Mouse (Mus musculus): ENCODE data around the gene Ahnak2. TPM values are rescaled to one million over a fixed set of nuclear protein-coding genes. Genes with fewer than 3 reads are reported as not detected.

The Ahnak2 gene
- total RNA-seq, 2 experiments from 2014 or later, result 13.8 to 14.5 TPM

GRCm38 (mm10) chr12:112723028-112723330 is 79.5 kb downstream of the Ahnak2 start:
- intact Hi-C loops (cut with DNase I), result no loop called here
- no peak for DNase-seq (ENCODE audit: extremely low spot score in 1 of 2, low spot score in 2 of 2)

DNA sequence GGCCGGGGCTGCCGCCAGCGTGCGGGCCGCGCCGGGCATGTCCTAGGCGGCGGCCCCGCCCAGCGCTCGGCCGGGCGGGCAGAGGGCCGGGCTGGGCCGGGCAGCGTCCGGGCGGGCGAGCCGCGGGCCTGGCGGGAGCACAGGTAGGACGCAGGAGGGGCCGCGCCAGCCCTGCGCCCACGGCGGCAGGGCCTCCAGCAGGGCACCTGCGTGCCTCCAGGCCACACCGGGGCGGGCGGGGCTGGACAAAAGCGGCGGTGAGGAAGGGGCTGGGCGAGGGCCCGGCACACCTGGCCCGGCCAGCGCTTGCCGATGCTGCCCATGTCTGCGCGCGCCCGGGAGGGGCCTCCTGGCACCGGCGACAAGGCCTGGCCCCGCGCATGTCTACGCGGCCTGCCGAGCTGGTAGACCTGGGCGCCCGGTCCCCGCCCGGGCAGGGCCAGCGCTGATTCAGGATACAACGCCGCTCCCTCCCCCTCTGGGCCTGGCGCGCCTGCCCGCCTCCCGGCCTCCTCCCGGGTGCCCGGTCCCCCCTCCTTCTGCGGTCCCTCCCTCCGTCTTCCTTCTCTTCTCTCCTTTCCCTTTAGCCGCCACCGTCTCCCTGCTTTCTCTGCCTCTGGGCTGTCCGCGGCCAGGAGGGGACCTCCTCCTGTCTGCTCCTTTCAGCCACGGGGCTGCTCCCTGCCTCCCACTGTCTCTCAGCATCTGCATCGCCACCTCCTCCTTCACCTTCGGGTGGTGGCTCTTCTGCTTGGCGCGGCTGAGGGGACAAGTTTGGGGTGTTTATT is 80.0 kb downstream of the Ahnak2 start:
- peak in 1 of 2 experiments; percentile 77 for DNase-seq (ENCODE audit: extremely low spot score in 1 of 2, low spot score in 2 of 2)
- intact Hi-C loops (cut with DNase I), result no loop called here

Small RNAs within 50 kb of the gene (microRNA-seq; reads per million reads assigned to microRNA genes)
- gene Mir6940, result 9.2 reads per million, percentile 29 among the genes with 10 or more reads in this experiment

Other genes starting within 250 kb of the Ahnak2 start
- gene Inf2, start 213.9 kb downstream of the Ahnak2 start, total RNA-seq (2021), result 10 to 100 TPM; 53.3 to 62.6 TPM
- gene Adssl1, start 182.6 kb downstream of the Ahnak2 start, total RNA-seq (2021), result 1 to 10 TPM; 2.8 to 3.9 TPM
- 10 to 100 TPM; 14.3 to 15.5 TPM for gene Siva1, start 158.0 kb downstream of the Ahnak2 start, total RNA-seq (2021)
- gene Akt1, start 127.8 kb downstream of the Ahnak2 start, total RNA-seq (2021), result 100 to 1,000 TPM; 166 to 169 TPM
- under 1 TPM; 0.28 to 0.34 TPM for gene Zbtb42, start 123.8 kb downstream of the Ahnak2 start, total RNA-seq (2021)
- 100 to 1,000 TPM; 222 to 234 TPM for gene Cep170b, start 82.2 kb downstream of the Ahnak2 start, total RNA-seq (2021)
- 10 to 100 TPM in 1 of 2 experiments, 1 to 10 TPM in 1; 10.0 to 11.9 TPM for gene Pld4, start 42.0 kb downstream of the Ahnak2 start, total RNA-seq (2021)
- gene Clba1, start 6.3 kb upstream of the Ahnak2 start, total RNA-seq (2021), result 10 to 100 TPM; 14.6 to 16.5 TPM
- gene Cdca4, start 26.8 kb upstream of the Ahnak2 start, total RNA-seq (2021), result 10 to 100 TPM; 11.5 TPM
- gene Gpr132, start 65.6 kb upstream of the Ahnak2 start, total RNA-seq (2021), result not detected
- 10 to 100 TPM; 60.0 to 60.9 TPM for gene Jag2, start 127.1 kb upstream of the Ahnak2 start, total RNA-seq (2021)
- 10 to 100 TPM; 11.8 to 13.2 TPM for gene Nudt14, start 139.5 kb upstream of the Ahnak2 start, total RNA-seq (2021)
- gene Btbd6, start 173.8 kb upstream of the Ahnak2 start, total RNA-seq (2021), result 10 to 100 TPM; 61.0 to 61.9 TPM
- gene Brf1, start 198.0 kb upstream of the Ahnak2 start, total RNA-seq (2021), result 10 to 100 TPM; 53.8 to 54.2 TPM
- 100 to 1,000 TPM; 126 to 128 TPM for gene Pacs2, start 211.9 kb upstream of the Ahnak2 start, total RNA-seq (2021)

Data from left cerebral cortex, postnatal 10 days (tissue).